Mouse (Mus musculus) lung, postnatal 0 days (tissue): Measurements from ENCODE around the gene Lama1. TPM values are rescaled to one million over a fixed set of nuclear protein-coding genes. Genes with fewer than 3 reads are reported as not detected.

Experiments
- ATAC-seq: fragments of 200-750 bp; cut with Nextera tagmentation; 2 replicates; pipeline ENCODE4 v1.8.0; 2017; ENCODE audit warnings: moderate library complexity
- DNase-seq: peaks from one replicate; pipeline ENCODE4 v3.0.0-alpha.2; 2016; ENCODE audit warnings: low spot score
- H3K27ac ChIP-seq: fragments of 300-500 bp; sonication (generic); 2 replicates; pipeline ENCODE4 v1.5.1; 2014; ENCODE audit warnings: antibody characterized with exemption, mild to moderate bottlenecking, low read length, mixed read lengths
- H3K27me3 ChIP-seq: fragments of 300-500 bp; sonication (generic); replicated peaks from 2 replicates; pipeline ENCODE4 v1.6.1; 2014; ENCODE audit warnings: low read length, mixed read lengths; ENCODE audit not compliant: insufficient read depth
- H3K36me3 ChIP-seq: fragments of 300-500 bp; sonication (generic); 2 replicates; pipeline ENCODE4 v1.6.1; 2014; ENCODE audit warnings: low read length, mixed read lengths; ENCODE audit not compliant: insufficient read depth
- H3K4me1 ChIP-seq: fragments of 300-500 bp; sonication (generic); 2 replicates; pipeline ENCODE4 v1.6.1; 2014; ENCODE audit warnings: antibody characterized with exemption, low read depth, low read length, mixed read lengths; ENCODE audit not compliant: insufficient read depth
- H3K4me2 ChIP-seq: fragments of 300-500 bp; sonication (generic); replicated peaks from 2 replicates; pipeline ENCODE4 v1.6.1; 2014; ENCODE audit warnings: low read depth, mild to moderate bottlenecking, low read length, moderate library complexity, mixed read lengths
- H3K4me3 ChIP-seq: fragments of 300-500 bp; sonication (generic); 2 replicates; pipeline ENCODE4 v1.5.1; 2014; ENCODE audit warnings: low read depth, low read length
- H3K9ac ChIP-seq: fragments of 300-500 bp; sonication (generic); replicated peaks from 2 replicates; pipeline ENCODE4 v1.6.1; 2014; ENCODE audit warnings: low read depth, mild to moderate bottlenecking
- H3K9me3 ChIP-seq: fragments of 300-500 bp; sonication (generic); 2 replicates; pipeline ENCODE4 v1.6.1; 2016; ENCODE audit warnings: low read length, mixed read lengths
- CTCF ChIP-seq: IDR thresholded peaks from 2 replicates; pipeline ENCODE4 v1.5.1; 2016; ENCODE audit warnings: antibody characterized with exemption, mild to moderate bottlenecking
- EP300 ChIP-seq: IDR thresholded peaks from 2 replicates; pipeline ENCODE4 v1.6.1; 2016; ENCODE audit warnings: antibody characterized with exemption, mild to moderate bottlenecking, control low read depth
- WGBS: fragments of 180-500 bp; shearing (Covaris S2); extraction: QIAGEN DNeasy Blood & Tissue Kit; methylation state at CpG from one replicate; pipeline ENCODE4 v1.1.7; 2014; 5-methylcytosine and 5-hydroxymethylcytosine counted together
- polyA plus RNA-seq: library from polyadenylated mRNA; unstranded; fragments of >200 nt; fragmentation: Nextera tagmentation; extraction: Ambion mirVana; gene quantifications from 2 replicates; pipeline ENCODE4 v1.2.1, GENCODE M21; 2015

Gene Lama1
- polyA plus RNA-seq, 1 experiment from 2014 or later = 0.80 TPM

- TF ChIP-seq EP300 (no peak), CTCF (no peak)
- 89% methylated on average over 16 of the region's 16 CpGs for WGBS
- no peak overlapping the region for H3K9ac ChIP-seq
- no peak for DNase-seq
- H3K9me3 ChIP-seq = no peaks in the 10 kb centered on the region
- H3K36me3 ChIP-seq = no peaks in the 10 kb centered on the region
- H3K4me2 ChIP-seq = no peak overlapping the region
- no peak for ATAC-seq
- H3K4me3 ChIP-seq = no peak overlapping the region
- no peaks in the 10 kb centered on the region for H3K27me3 ChIP-seq
- no peaks in the 10 kb centered on the region for H3K4me1 ChIP-seq
- H3K27ac ChIP-seq = no peak overlapping the region
Measured at GRCm38 (mm10) chr17:67809171-67809570, 112.1 kb downstream of the Lama1 start.

- Histone ChIP-seq H3K4me3 (no peak overlapping the region), H3K27ac (no peak overlapping the region), H3K9me3 (no peaks in the 10 kb centered on the region), H3K4me2 (no peak overlapping the region), H3K9ac (no peak overlapping the region), H3K36me3 (no peaks in the 10 kb centered on the region), H3K27me3 (no peaks in the 10 kb centered on the region), H3K4me1 (no peaks in the 10 kb centered on the region)
- DNase-seq (no peak), ATAC-seq (no peak)
- TF ChIP-seq EP300 (no peak), CTCF (no peak)
- WGBS = 92% methylated on average over 6 of the region's 6 CpGs
Measured at GRCm38 (mm10) chr17:67813666-67814065, 116.6 kb downstream of the Lama1 start.

GRCm38 (mm10) chr17:67815720-67816119 lies 118.7 kb downstream of the Lama1 start:
- Histone ChIP-seq H3K4me3 (no peak overlapping the region), H3K4me2 (no peak overlapping the region), H3K4me1 (no peaks in the 10 kb centered on the region), H3K36me3 (no peaks in the 10 kb centered on the region), H3K27ac (no peak overlapping the region), H3K9ac (no peak overlapping the region), H3K9me3 (no peaks in the 10 kb centered on the region), H3K27me3 (no peaks in the 10 kb centered on the region)
- TF ChIP-seq CTCF (no peak), EP300 (no peak)
- no peak for DNase-seq
- 97% methylated on average over 11 of the region's 11 CpGs for WGBS
- ATAC-seq = no peak

- DNase-seq (no peak), ATAC-seq (no peak)
- TF ChIP-seq EP300 (no peak), CTCF (no peak)
- Histone ChIP-seq H3K4me2 (no peak overlapping the region), H3K9ac (no peak overlapping the region), H3K27ac (no peak overlapping the region), H3K4me1 (no peaks in the 10 kb centered on the region), H3K36me3 (no peaks in the 10 kb centered on the region), H3K9me3 (no peaks in the 10 kb centered on the region), H3K27me3 (no peaks in the 10 kb centered on the region), H3K4me3 (no peak overlapping the region)
- 90% methylated on average over 10 of the region's 10 CpGs for WGBS
Measured at GRCm38 (mm10) chr17:67816916-67817315, 119.9 kb downstream of the Lama1 start.

- H3K9ac ChIP-seq = no peak overlapping the region
- WGBS = 89% methylated on average over 3 of the region's 3 CpGs
- TF ChIP-seq EP300 (no peak), CTCF (no peak)
- no peak overlapping the region for H3K4me2 ChIP-seq
- H3K36me3 ChIP-seq = no peaks in the 10 kb centered on the region
- no peaks in the 10 kb centered on the region for H3K4me1 ChIP-seq
- ATAC-seq (no peak), DNase-seq (no peak)
- no peaks in the 10 kb centered on the region for H3K27me3 ChIP-seq
- no peak overlapping the region for H3K27ac ChIP-seq
- no peak overlapping the region for H3K4me3 ChIP-seq
- 0 out of 2 replicates have a peak, but pooled peaks cover 2% of the 10 kb centered on the region for H3K9me3 ChIP-seq
Measured at GRCm38 (mm10) chr17:67827431-67827830, 130.4 kb downstream of the Lama1 start.

- TF ChIP-seq EP300 (no peak), CTCF (no peak)
- H3K27ac ChIP-seq = no peak overlapping the region
- ATAC-seq = no peak
Measured at GRCm38 (mm10) chr17:67836146-67836895, 139.3 kb downstream of the Lama1 start.

More at GRCm38 (mm10) chr17:67836146-67836895, 139.3 kb downstream of the Lama1 start:
- H3K4me1 ChIP-seq = no peaks in the 10 kb centered on the region
- H3K9ac ChIP-seq = no peak overlapping the region
- H3K4me2 ChIP-seq = no peak overlapping the region
- H3K9me3 ChIP-seq = no peaks in the 10 kb centered on the region
- H3K4me3 ChIP-seq = no peak overlapping the region
- H3K36me3 ChIP-seq = no peaks in the 10 kb centered on the region
- WGBS = 97% methylated on average over 20 of the region's 20 CpGs
- no peaks in the 10 kb centered on the region for H3K27me3 ChIP-seq
- DNase-seq = no peak
